Mouse (Mus musculus) layer of hippocampus, postnatal 25 days (tissue): ENCODE data around the gene Bbs9. TPM values are rescaled to one million over a fixed set of nuclear protein-coding genes. Genes with fewer than 3 reads are reported as not detected.

Experiments used
- DNase-seq, 2 experiments: peaks; one replicate each; pipeline ENCODE4 v3.0.0; 2022; ENCODE audit warnings: mixed read lengths in 2 of 2, low spot score in 1 of 2; ENCODE audit errors: extremely low spot score in 1 of 2
- total RNA-seq, 2 experiments: library from RNA; stranded (reverse); gene quantifications; 2 replicates each; pipeline ENCODE4 v1.2.3; 2021

Gene Bbs9
- total RNA-seq, 2 experiments from 2014 or later: 22.1 to 25.2 TPM

DNA sequence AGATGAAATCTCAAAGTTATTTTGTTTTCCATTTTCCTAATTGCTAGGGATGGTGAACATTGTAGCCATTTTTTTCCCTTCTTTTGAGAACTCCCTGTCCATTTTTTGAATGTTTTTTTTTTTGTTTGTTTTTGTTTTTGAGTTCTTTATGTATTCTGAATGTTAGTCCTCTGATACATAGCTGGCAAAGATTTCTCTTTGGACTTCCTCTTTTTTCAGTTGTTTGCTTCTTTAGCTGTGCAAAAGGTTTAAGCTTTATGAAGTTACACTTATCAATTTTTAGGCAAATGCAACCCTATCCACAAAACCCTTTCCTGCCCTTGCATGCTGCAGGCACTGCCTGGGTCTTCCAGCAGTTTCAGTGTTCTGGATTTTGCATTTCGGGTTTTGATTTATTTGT is 143.7 kb downstream of the Bbs9 start:
- no peak for DNase-seq

DNA sequence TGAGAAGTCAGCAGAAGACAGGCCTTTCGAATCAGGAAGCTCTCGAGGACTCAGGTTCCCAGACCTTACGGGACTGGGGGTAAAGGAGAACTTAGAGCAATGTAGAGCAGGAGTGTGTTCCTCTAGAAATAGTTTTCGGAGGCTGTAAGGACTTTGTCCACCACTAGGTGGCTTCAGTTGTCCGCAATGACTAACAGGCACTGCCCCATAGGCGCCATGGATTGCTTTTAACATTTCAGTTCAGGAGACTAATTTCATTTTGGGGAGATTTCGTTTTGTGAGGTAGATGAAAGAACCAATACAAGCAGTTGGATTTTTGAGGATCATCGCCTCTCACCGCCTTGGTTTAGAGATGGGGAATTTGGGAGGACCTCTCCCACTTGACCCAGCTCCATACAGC is 149.5 kb downstream of the Bbs9 start:
- peak; percentile 32 to 58 for DNase-seq

- no peak for DNase-seq
Measured at GRCm38 (mm10) chr9:22626014-22626413, 150.5 kb downstream of the Bbs9 start.

GRCm38 (mm10) chr9:22627912-22628311 is 152.4 kb downstream of the Bbs9 start:
- DNase-seq: no peak

DNA sequence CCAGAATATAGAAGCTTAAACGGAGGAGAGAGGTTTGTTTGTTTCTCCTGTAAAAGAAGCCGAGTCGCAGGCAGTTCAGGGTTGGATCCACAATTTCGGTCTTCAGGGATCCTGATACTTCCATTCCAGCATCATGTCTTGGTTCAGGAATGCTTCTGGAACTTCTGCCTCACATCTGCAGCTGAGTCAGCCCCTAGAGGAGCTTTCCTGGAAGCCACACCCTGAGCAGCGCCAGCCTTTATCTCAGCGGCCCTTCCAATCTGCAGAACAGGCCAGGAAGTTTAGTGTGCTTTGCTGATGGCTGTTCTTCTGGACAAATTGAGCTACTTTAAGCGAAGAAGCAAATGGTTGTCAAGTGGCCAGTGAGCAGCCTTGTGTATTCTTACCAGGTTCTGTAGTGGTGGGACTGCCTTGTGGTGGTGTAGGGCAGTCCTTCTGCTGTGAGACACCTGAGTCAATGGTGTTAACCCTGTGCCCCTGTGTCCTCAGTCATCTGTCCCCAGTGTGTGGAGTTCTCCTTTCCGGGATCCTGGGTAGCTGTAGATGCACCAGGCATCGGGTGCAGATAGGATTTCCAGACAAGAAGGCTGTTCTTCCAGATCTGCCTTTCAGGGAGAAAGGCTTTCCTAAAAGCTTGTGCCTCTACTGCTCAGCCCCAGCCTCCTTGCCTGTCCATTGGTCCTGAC is 157.4 kb downstream of the Bbs9 start:
- DNase-seq: no peak

DNA sequence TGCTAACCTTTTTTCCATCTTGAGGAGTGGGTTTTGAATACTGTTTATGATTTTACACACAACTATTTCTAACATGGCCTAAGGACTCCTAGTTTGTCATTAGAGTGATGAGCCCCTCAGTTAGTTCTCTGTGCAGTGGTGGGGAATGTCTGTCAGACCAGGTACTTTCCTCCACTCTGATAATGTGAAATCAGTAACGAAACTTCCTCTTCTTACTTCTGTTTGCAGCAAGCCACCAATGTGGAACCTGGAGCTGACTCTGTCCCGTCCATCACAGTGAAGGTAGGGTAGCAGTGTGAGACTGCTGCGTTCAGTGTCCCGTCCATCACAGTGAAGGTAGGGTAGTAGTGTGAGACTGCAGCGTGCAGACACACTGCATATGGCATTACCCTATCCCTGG is 163.0 kb downstream of the Bbs9 start:
- no peak for DNase-seq

DNA sequence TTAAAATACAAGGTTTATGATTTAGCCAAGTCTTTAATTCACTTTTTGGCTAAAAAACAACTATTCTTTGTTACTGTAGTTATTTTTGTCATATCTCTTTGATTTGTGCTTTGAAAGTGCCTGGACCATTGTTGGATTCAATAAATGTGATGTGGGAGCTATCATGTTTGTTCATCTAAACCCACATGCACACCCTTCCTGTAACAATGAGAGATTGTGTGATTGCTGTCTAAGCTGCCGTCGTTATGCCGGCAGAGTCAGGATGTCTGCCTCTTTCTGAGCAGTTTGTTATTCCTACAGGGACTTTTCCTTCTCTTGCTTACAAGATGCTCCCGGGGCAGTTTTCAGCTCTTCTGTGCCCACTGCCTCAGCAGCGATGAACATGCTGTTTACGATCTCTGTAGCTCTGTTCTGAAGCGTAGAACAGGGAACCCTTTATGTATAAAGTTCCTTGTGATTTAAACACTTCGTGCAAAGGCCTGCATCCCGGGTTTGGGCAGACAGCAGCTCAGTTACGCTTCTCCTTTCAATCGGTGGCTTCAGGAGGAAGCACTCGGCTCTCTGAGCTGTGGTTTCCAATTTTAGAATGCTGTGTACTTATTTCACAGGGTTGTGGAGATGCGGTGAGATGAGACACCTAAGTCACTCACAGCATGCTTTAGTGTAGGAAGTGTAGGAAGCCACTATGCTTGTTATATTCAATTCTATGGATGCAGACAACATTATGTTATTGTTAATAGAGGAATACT is 165.3 kb downstream of the Bbs9 start:
- no peak for DNase-seq

DNA sequence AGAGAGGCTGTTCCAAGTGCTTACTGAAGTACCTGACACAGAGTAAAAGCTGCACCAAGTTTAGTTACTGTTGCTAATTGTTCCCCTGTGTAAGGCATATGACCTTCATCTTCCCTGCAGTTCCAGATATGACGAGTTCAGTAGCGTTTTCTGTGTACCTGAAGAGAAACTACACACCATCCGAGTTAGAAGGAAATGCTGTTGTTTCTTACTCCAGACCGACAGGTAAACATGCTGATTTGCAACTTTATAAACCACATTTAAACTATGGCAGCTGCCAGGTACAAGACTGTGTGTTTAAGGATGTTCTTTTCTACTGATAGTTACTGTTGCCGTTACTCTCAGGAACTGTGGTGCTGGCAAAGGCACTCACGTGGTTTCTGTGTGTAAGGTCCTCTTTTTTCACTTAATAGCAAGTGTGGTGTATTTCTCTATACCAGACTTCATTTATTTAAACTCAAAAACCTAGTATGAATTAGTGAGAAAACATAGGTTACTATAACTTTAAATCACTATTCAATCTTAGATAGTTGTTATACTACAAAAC is 170.4 kb downstream of the Bbs9 start:
- no peak for DNase-seq

- no peak for DNase-seq
Measured at GRCm38 (mm10) chr9:22646461-22646860, 170.9 kb downstream of the Bbs9 start.

GRCm38 (mm10) chr9:22648163-22648562 is 172.6 kb downstream of the Bbs9 start:
- DNase-seq: no peak

DNA sequence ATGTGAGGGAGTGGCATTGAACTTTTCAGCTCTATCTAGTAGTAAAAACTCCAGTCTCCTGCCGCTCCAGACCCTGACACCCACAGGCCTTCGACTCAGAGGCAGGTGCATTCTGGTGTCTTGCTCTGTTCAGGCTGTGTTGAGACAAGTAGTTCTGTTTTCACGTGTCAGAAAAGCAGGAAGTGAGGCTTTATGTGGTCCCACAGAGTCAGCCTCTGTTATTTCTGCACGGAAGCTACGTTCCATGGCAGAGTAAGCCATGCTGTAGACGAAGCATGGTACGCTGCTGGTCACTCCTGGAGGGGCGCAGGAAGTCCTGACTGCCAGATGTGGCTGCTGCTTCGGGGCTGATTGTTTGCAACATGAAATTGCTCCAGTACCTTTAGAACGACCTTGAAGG is 174.1 kb downstream of the Bbs9 start:
- DNase-seq: no peak

GRCm38 (mm10) chr9:22650781-22651180 is 175.3 kb downstream of the Bbs9 start:
- no peak for DNase-seq

DNA sequence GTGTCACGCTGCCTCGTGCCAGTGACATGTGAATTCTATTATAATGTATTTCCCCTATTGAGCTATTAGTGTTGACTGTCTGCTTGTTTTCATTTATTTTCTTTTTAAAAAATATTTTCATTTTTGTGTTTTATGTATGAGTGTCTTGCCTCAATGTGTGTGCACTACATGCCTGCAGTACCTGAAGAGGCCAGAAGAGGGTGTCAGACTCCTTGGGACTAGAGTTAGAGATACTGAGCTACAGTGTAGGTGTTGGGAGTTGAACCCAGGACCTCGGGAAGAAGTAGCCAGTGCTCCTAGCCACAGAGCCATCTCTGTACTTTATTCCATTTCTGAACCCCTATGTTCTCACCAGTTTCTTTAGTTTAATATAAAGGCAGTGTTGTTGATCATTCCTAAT is 176.1 kb downstream of the Bbs9 start:
- DNase-seq: no peak

- DNase-seq: no peak
Measured at GRCm38 (mm10) chr9:22654726-22655393, 179.3 kb downstream of the Bbs9 start.

- no peak for DNase-seq
Measured at GRCm38 (mm10) chr9:22657216-22657615, 181.7 kb downstream of the Bbs9 start.

DNA sequence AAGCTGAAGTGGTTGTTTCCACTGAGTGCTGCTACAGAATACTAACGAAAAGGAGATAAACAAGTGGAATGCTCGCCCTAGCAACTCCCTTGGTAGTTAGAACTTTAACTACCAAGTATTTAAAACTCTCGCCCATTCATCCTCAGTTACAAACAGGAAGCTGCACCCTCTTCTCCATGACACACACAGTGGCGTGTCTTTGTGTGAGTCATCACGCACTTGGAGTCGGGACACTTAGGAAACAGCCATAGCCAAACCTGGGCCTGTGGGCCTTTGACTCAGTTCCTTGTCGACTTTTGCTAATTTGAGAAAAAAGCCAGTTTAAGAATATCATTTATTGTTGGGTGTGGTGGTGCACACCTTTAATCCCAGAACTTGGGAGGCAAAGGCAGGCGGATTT is 189.6 kb downstream of the Bbs9 start:
- DNase-seq: no peak

DNA sequence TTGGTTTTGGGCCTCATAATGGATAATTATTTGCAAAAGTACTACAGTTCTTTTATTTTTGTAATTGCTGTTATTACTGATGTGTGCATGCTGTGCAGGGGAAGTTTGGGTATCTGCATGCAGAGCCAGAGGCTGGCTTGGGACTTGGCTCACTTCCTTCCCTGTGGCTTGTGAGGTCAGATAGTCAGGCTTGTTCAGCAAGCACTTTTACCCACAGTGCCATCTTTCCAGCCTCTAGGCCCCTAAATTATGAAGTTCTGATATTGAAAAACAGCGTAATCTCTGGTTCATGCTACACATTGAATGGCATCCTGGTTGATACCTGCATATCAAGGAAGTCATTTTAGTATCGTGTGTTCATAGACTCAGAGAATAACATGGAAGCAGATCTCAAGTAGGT is 197.4 kb downstream of the Bbs9 start:
- DNase-seq: no peak

DNA sequence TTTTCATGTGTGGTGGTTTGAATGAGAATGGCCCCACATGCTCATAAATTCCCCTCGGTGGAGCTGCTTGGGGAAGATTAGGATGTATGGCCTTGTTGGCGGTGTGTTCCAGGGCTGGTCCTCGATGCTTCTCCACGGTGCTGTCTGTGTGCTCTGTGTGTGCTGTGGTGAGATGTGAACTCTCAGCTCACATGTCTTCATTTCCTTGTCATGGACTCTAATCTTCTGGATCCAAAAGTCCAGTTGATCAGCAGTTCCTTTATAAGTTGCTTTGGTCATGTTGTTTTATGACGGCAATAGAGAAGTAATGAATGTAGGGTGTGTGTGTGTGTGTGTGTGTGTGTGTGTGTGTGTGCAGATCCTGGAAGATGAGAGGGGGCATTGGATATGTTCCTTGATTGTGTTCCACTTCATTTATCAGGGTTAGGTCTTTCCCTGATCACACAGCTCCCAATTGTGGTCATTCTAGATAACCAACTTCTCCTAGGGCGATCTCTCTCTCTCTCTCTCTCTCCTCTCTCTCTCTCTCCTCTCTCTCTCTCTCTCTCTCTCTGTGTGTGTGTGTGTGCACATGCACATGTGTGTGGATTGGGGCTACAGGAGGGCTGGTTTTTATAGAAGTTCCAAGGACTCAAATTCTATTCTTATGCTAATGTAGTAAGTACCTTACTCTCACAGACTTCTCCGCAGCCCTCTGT is 201.8 kb downstream of the Bbs9 start:
- DNase-seq: no peak

DNA sequence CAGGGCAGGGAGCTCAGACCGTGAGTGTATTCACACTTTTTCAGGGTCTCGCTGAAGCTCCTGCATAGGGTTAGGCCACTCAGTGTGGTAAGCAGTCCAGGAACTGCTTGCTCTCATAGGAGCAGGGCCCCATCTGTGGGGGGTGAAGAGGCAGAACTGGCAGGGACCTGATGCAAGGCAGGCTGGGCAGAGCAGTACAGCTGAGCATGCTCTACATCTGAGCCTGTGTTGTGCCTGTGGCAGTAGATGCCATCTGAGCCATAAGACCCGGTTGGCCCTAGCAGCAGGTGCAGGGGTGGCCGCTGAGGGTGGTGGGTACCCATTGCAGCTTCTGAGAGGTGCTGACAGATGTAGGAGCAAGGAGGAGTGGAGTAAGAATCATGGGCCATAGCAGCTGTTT is 202.5 kb downstream of the Bbs9 start:
- DNase-seq: no peak

GRCm38 (mm10) chr9:22678496-22678895 is 203.0 kb downstream of the Bbs9 start:
- no peak for DNase-seq

GRCm38 (mm10) chr9:22679485-22679884 is 204.0 kb downstream of the Bbs9 start:
- DNase-seq: no peak
